Mouse (Mus musculus): ENCODE measurements at regions not wholly inside any gene's neighbourhood (a gene's known extent, or its start where the extent isn't known, plus 50 kb on each side); places are given as distances from the start of the nearest gene placed in this dataset.

DNA sequence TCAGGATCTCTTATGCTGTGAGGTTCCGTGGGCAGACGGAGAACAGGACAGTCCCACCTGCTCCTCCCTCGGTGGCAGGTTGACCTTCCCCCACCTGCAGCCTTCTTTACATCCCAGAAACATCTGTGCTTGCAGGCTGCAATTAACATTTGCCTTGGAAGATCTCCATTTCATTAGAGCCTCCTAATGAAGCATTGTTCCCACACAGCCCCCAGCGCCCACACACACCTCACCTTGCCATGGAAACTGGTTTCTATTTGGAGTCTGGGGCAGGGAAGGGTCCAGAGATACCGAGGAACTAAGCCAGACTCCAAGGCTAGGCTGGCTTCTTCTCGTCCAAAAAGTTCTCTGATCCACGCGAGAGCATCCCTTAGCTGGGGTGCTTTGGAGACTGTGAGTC, 56.6 kb upstream of the Rpl38 start:
- no peak for ATAC-seq (ENCODE audit: insufficient number of reproducible peaks, insufficient read depth, low FRiP score, low TSS enrichment)
- WGBS = 76% methylated on average over 8 of the region's 8 CpGs
- H3K4me2 ChIP-seq (replicated peaks) = no peak overlapping the region

DNA sequence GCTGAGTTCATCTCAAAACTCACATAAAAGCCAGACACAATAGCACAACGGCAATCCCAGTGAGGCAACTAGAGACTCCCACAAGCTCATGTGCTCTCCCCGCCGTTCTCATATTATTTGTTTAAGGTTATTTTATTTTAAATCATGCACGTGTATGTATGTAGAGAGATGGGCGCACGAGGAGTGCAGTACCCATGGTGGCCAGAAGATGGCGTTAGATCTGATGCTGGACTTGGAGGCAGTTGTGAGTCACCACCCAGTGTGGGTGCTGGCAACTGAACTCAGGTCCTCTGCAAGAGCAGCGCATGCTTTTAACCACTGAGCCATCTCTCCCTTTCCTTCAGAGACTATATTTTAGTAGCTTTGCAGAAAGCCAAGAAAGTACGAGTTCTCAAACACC, 60.3 kb upstream of the Rpl38 start:
- peaks cover 4% of the 10 kb centered on the region; the same call in 1 of the 2 replicates for H3K9me3 ChIP-seq
- H3K9ac ChIP-seq = no peak overlapping the region
- H3K4me2 ChIP-seq (replicated peaks) = no peak overlapping the region
- 0 out of 2 replicates have a peak, but pooled peaks cover 3% of the 10 kb centered on the region for H3K27me3 ChIP-seq
- H3K27ac ChIP-seq = no peak overlapping the region
- H3K36me3 ChIP-seq = no peaks in the 10 kb centered on the region
- ATAC-seq (ENCODE audit: insufficient number of reproducible peaks, insufficient read depth, low FRiP score, low TSS enrichment) = no peak
- 88% methylated on average over 9 of the region's 9 CpGs for WGBS
- H3K4me1 ChIP-seq = no peaks in the 10 kb centered on the region
- no peak overlapping the region for H3K4me3 ChIP-seq

More for the DNA sequence above, 56.6 kb upstream of the Rpl38 start:
- no peaks in the 10 kb centered on the region for H3K4me1 ChIP-seq
- 0 out of 2 replicates have a peak, but pooled peaks cover 3% of the 10 kb centered on the region for H3K27me3 ChIP-seq
- H3K4me3 ChIP-seq = no peak overlapping the region
- no peaks in the 10 kb centered on the region for H3K36me3 ChIP-seq
- H3K27ac ChIP-seq = no peak overlapping the region
- H3K9me3 ChIP-seq = no peaks in the 10 kb centered on the region
- no peak overlapping the region for H3K9ac ChIP-seq

DNA sequence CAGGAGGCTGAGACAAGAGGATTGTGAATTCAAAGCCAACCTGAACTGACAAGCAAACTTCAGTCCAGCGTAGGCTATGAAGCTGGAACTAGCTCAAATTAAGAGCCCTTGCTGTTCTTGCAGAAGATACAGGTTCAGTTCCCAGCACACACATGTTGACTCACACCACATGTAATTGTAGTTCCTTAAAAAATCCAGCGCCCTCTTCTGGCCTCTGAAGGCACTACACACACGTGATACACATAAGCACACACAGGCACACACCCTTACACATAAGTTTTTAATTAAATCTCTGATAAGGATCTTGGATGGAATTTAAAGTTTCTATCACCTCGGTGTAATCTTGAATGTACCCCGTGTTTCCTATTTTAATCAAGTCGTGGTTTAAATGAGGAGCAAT, 65.2 kb upstream of the Rpl38 start:
- H3K4me1 ChIP-seq = no peaks in the 10 kb centered on the region
- H3K9me3 ChIP-seq = peaks cover 5% of the 10 kb centered on the region; the same call in 1 of the 2 replicates
- no peak for ATAC-seq (ENCODE audit: insufficient number of reproducible peaks, insufficient read depth, low FRiP score, low TSS enrichment)
- no peak overlapping the region for H3K4me2 ChIP-seq (replicated peaks)
- WGBS = 76% methylated on average over 6 of the region's 6 CpGs
- no peak overlapping the region for H3K4me3 ChIP-seq
- no peak overlapping the region for H3K9ac ChIP-seq
- no peaks in the 10 kb centered on the region for H3K36me3 ChIP-seq
- H3K27me3 ChIP-seq = no peaks in the 10 kb centered on the region
- H3K27ac ChIP-seq = no peak overlapping the region

DNA sequence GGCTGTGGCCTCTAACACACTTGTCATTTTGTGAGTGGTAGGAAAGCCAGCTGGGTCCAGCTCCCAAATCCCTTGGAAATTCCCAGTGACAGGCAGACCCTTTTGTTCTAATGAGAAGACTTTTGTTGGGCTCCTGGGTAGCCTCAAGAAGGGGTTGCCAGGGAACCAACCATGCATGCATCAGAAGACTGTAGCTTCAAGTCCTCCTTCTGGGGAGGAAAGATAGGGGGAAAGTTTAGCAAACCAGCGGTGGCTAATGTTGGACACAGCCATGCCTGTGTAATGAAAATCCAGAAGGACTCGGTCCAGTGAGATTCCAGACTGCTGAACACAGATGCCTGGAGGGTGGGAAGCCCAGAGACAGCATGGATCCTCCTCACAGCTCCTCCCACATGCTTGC, 71.1 kb upstream of the Rpl38 start:
- no peak for ATAC-seq (ENCODE audit: insufficient number of reproducible peaks, insufficient read depth, low FRiP score, low TSS enrichment)
- WGBS = 30% methylated on average over 2 of the region's 2 CpGs
- Histone ChIP-seq H3K27ac (0 out of 2 replicates have a peak overlapping the region, but pooled peaks have one; percentile 3), H3K4me2 (replicated peaks) (no peak overlapping the region), H3K4me3 (no peak overlapping the region), H3K9ac (no peak overlapping the region), H3K9me3 (no peaks in the 10 kb centered on the region), H3K4me1 (no peaks in the 10 kb centered on the region), H3K36me3 (no peaks in the 10 kb centered on the region), H3K27me3 (no peaks in the 10 kb centered on the region)

DNA sequence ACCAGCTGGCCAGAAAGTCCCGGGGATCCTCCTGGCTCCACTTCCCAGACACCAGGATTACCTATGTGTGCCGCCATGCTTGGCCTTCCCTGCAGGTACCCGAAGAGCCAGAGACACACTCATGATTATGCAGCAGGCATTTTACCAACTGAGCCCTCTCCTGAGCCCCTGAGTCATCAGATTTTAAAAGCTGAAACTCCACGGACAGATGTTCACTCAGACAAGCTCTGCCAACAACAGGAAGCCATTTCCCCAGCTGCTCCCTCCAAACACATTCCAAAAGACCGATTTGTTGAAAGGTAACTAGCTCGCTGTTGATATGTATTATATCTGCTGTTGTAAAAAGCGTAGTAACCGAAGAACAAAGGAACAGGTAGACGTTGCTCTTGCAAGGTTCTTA, 75.4 kb upstream of the Rpl38 start:
- no peaks in the 10 kb centered on the region for H3K4me1 ChIP-seq
- WGBS = 67% methylated on average over 9 of the region's 9 CpGs
- H3K4me2 ChIP-seq (replicated peaks) = no peak overlapping the region
- H3K27me3 ChIP-seq = no peaks in the 10 kb centered on the region
- no peak overlapping the region for H3K9ac ChIP-seq
- no peaks in the 10 kb centered on the region for H3K9me3 ChIP-seq
- no peak overlapping the region for H3K4me3 ChIP-seq
- H3K27ac ChIP-seq = no peak overlapping the region
- H3K36me3 ChIP-seq = no peaks in the 10 kb centered on the region
- ATAC-seq (ENCODE audit: insufficient number of reproducible peaks, insufficient read depth, low FRiP score, low TSS enrichment) = no peak

DNA sequence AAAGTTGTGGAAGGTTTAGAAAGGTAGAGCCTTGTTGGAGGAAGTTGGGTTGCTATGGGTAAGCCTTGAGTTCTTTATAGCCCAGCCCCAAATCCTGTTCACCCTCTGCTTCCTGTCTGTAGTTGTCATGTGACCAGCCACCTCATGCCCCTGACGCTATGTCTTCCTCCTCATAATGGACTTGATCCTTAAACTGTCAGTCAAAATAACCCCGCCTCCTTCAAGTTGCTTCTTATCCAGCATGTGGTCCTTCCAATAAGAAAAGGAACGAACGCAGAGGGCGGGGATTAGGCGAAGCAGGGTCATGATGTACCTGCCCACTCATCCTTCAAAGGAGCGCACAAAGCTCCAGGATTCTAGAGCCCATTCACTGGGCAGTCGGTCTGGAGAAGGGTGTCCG, 79.8 kb upstream of the Rpl38 start:
- Histone ChIP-seq H3K27me3 (no peaks in the 10 kb centered on the region), H3K27ac (no peak overlapping the region), H3K9me3 (0 out of 2 replicates have a peak, but pooled peaks cover 6% of the 10 kb centered on the region), H3K36me3 (no peaks in the 10 kb centered on the region), H3K9ac (no peak overlapping the region), H3K4me1 (no peaks in the 10 kb centered on the region), H3K4me3 (no peak overlapping the region), H3K4me2 (replicated peaks) (no peak overlapping the region)
- ATAC-seq (ENCODE audit: insufficient number of reproducible peaks, insufficient read depth, low FRiP score, low TSS enrichment) = no peak
- 63% methylated on average over 9 of the region's 9 CpGs for WGBS

DNA sequence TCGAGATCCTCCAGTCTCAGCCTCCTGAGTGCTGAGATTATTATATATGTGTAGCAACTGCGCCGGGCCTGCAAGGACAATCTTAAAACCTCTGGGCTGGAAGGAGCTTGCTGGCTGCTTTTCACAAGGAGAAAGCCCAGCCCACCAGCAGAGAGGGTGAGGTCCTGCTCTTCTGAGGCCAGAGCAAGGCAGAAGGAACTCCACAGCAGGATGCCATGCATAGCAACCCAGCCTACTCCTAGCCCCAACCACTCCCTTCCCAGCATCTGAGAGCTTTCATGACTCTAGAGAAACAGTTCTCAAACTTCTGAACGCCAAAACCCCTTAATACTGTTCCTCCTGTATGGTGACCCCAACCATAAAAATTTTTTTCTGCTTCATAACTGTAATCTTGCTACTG, 80.3 kb upstream of the Rpl38 start:
- H3K4me1 ChIP-seq = no peaks in the 10 kb centered on the region
- ATAC-seq (ENCODE audit: insufficient number of reproducible peaks, insufficient read depth, low FRiP score, low TSS enrichment) = no peak
- WGBS = 83% methylated on average over 4 of the region's 4 CpGs

DNA sequence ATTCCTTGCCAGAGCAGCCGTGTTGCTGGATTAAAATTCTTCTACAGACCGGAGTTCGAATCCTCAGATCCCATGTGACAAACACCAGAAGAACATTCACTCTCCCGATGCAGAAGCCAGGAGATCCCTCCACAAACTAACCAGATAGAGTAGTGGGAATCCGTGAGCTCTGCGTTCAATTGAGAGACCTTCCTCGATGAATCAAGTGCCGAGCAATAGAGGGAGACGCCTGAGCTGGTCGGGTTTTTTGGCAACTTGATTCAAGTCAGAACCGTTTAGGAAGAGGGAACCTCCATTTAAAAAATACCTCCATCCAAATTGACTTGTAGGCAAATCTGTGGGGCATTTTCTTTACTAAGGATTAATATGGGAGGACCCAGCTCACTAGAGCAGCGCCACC, 81.9 kb upstream of the Rpl38 start:
- no peaks in the 10 kb centered on the region for H3K4me1 ChIP-seq
- no peak for ATAC-seq (ENCODE audit: insufficient number of reproducible peaks, insufficient read depth, low FRiP score, low TSS enrichment)
- WGBS = 86% methylated on average over 12 of the region's 12 CpGs
- H3K4me2 ChIP-seq (replicated peaks) = no peak overlapping the region
- no peaks in the 10 kb centered on the region for H3K27me3 ChIP-seq
- H3K36me3 ChIP-seq = no peaks in the 10 kb centered on the region
- H3K4me3 ChIP-seq = no peak overlapping the region
- H3K9me3 ChIP-seq = 0 out of 2 replicates have a peak, but pooled peaks cover 6% of the 10 kb centered on the region
- H3K27ac ChIP-seq = no peak overlapping the region
- no peak overlapping the region for H3K9ac ChIP-seq

More for the DNA sequence above, 80.3 kb upstream of the Rpl38 start:
- Histone ChIP-seq H3K27ac (no peak overlapping the region), H3K4me2 (replicated peaks) (no peak overlapping the region), H3K4me3 (no peak overlapping the region), H3K36me3 (no peaks in the 10 kb centered on the region), H3K9ac (no peak overlapping the region), H3K9me3 (0 out of 2 replicates have a peak, but pooled peaks cover 6% of the 10 kb centered on the region), H3K27me3 (no peaks in the 10 kb centered on the region)

DNA sequence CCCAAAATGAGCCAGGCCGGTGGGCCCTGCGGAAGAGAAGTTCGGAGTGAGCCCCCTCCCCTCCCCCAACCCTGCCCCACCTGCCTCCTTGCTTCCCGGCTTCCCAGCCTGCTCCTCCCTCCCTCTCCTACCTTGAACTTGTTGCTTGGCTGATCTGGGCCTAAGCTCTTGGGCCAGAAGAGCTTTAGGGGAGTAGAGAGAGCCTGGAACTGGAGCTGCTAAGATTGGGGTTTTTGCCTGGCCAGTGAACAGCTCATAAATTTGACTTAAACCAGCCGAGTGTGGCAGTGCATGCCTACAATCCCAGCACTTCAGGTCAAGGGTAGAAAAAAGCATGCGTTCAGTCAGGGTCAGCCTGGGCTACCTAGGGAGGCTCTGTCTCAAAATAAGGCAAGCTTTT, 83.5 kb upstream of the Rpl38 start:
- Histone ChIP-seq H3K36me3 (no peaks in the 10 kb centered on the region), H3K4me3 (no peak overlapping the region), H3K27me3 (no peaks in the 10 kb centered on the region), H3K9me3 (0 out of 2 replicates have a peak, but pooled peaks cover 6% of the 10 kb centered on the region), H3K4me2 (replicated peaks) (no peak overlapping the region), H3K27ac (no peak overlapping the region), H3K4me1 (no peaks in the 10 kb centered on the region), H3K9ac (no peak overlapping the region)
- WGBS = 72% methylated on average over 6 of the region's 6 CpGs
- no peak for ATAC-seq (ENCODE audit: insufficient number of reproducible peaks, insufficient read depth, low FRiP score, low TSS enrichment)

DNA sequence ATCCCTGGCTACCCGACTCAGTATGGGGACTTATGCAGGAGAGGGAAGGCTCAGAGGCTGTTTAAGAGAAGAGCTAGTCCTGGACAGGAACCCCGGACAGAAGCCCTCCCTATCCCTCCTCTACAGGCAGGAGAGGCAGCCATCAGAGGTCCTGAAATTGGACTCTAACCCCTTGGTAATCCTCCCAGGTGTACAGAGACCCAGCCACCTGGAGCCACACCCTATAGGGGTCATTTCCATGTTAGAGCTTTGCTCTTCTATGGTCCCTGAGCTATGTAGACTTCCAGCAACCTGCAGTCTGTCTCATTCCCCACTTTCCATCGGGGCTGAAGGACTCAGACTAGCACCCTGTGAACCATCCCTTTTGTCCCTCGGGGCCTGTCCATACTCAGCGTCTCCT, 84.2 kb upstream of the Rpl38 start:
- Histone ChIP-seq H3K9ac (no peak overlapping the region), H3K9me3 (0 out of 2 replicates have a peak, but pooled peaks cover 6% of the 10 kb centered on the region), H3K4me2 (replicated peaks) (no peak overlapping the region), H3K4me3 (no peak overlapping the region), H3K27me3 (no peaks in the 10 kb centered on the region), H3K36me3 (no peaks in the 10 kb centered on the region), H3K4me1 (no peaks in the 10 kb centered on the region), H3K27ac (no peak overlapping the region)
- WGBS = 81% methylated on average over 5 of the region's 5 CpGs
- ATAC-seq (ENCODE audit: insufficient number of reproducible peaks, insufficient read depth, low FRiP score, low TSS enrichment) = no peak

DNA sequence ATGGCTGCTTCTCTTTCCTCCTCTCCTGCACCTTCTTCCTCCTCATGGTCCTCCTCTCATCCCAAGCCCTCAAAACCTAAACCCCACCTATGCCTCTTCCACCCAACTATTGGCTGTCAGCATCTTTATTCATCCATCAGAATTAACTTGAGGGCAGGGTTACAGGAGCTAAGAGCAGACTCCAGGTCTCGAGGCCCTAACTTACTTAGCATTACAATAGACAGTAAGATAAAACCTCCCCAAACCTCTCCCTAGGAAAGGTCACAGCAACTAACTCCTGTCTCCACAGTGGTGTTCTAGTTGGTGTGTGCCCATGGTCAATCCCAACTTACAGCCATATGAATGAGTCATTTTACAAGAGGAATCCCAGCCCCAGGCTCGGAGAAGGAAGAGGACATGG, 88.3 kb upstream of the Rpl38 start:
- 59% methylated on average over 2 of the region's 2 CpGs for WGBS
- no peaks in the 10 kb centered on the region for H3K36me3 ChIP-seq
- H3K4me2 ChIP-seq (replicated peaks) = no peak overlapping the region
- H3K9ac ChIP-seq = no peak overlapping the region
- no peaks in the 10 kb centered on the region for H3K27me3 ChIP-seq
- no peaks in the 10 kb centered on the region for H3K4me1 ChIP-seq
- peaks cover 6% of the 10 kb centered on the region for H3K9me3 ChIP-seq
- H3K4me3 ChIP-seq = no peak overlapping the region
- no peak for ATAC-seq (ENCODE audit: insufficient number of reproducible peaks, insufficient read depth, low FRiP score, low TSS enrichment)
- H3K27ac ChIP-seq = no peak overlapping the region

DNA sequence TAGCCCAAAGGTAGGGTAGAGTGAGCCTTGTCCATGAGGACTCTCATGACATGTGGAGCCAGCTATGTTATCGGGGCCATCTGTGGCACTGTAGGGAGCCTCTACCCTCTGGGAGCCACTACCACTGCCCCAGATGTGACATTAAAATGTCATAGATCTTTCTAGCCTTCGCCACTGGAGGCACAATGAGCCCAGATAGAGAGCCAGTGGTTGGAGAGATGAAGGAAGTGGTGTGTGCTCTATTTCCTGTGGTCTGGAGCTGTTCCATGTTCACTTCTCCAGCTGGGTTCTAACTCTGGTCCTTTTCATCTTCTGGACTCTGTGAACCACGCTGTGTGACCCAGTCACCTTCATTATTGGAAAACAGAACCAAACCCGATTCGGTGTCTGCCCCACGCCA, 89.8 kb upstream of the Rpl38 start:
- WGBS = 93% methylated on average over 6 of the region's 6 CpGs
- Histone ChIP-seq H3K9ac (no peak overlapping the region), H3K4me2 (replicated peaks) (no peak overlapping the region), H3K4me3 (no peak overlapping the region), H3K9me3 (peaks cover 7% of the 10 kb centered on the region), H3K27ac (no peak overlapping the region), H3K4me1 (no peaks in the 10 kb centered on the region), H3K36me3 (no peaks in the 10 kb centered on the region), H3K27me3 (no peaks in the 10 kb centered on the region)
- no peak for ATAC-seq (ENCODE audit: insufficient number of reproducible peaks, insufficient read depth, low FRiP score, low TSS enrichment)

DNA sequence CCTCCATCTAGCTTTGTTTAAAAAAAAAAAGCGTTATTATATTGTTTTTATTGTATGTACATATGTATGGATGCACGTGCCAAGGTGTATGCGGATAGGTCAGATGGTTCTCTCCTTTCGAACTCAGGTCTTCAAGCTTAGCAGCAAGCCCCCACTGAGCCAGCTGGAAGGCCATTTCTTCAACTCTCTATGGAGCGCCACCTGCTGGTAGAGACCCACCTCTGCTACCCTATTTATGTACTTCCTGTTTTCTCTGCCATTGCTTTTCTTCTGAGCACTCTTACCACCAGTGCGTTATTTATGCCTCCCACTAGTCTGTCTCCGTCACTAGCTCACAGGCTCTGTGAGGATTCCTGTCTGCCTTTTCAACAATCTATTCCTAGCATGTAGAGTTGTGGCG, 91.5 kb upstream of the Rpl38 start:
- Histone ChIP-seq H3K4me3 (no peak overlapping the region), H3K36me3 (no peaks in the 10 kb centered on the region), H3K27me3 (no peaks in the 10 kb centered on the region), H3K4me2 (replicated peaks) (no peak overlapping the region), H3K4me1 (no peaks in the 10 kb centered on the region), H3K9ac (no peak overlapping the region), H3K27ac (no peak overlapping the region), H3K9me3 (peaks cover 7% of the 10 kb centered on the region)
- WGBS = 86% methylated on average over 8 of the region's 8 CpGs
- no peak for ATAC-seq (ENCODE audit: insufficient number of reproducible peaks, insufficient read depth, low FRiP score, low TSS enrichment)

Measured in embryonic facial prominence, embryonic 12.5 days (tissue).